Mouse (Mus musculus): Measurements from ENCODE around the gene Dclk1. TPM values are rescaled to one million over a fixed set of nuclear protein-coding genes. Genes with fewer than 3 reads are reported as not detected.
A peak's percentile ranks its signal among the peaks of the same experiment; 100 is the strongest.

Gene Dclk1
- polyA plus RNA-seq, 1 experiment from 2014 or later = 15.3 TPM

DNA sequence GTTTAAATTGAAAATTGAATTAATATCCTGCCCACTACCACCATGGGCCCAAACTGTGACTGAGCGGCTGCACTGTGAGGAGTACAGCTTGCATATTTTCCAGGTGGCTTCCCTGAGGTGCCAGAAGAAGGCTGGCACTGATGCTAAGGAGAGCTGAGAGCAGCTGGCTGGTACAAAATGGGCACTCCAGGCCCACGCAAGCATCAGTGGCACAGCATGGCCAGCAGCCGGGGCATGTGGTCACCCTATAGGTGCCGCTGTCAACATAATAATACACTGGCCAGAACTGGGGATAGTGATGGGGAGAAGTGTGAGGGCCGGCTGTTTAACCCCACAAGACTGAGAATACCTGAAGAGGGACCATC is 105.8 kb downstream of the Dclk1 start:
- Histone ChIP-seq H3K9me3 (no peaks in the 10 kb centered on the region), H3K4me2 (replicated peaks) (no peak overlapping the region)

GRCm38 (mm10) chr3:55350194-55350593 is 108.0 kb downstream of the Dclk1 start:
- no peak overlapping the region for H3K9ac ChIP-seq
- no peak for ATAC-seq
- WGBS = 80% methylated on average over 2 of the region's 2 CpGs
- H3K4me3 ChIP-seq (replicated peaks) = no peak overlapping the region
- no peaks in the 10 kb centered on the region for H3K27me3 ChIP-seq (replicated peaks)
- 0 out of 2 replicates have a peak, but pooled peaks cover 5% of the 10 kb centered on the region for H3K4me1 ChIP-seq (replicated peaks)
- H3K36me3 ChIP-seq = no peaks in the 10 kb centered on the region
- no peak overlapping the region for H3K4me2 ChIP-seq (replicated peaks)
- no peaks in the 10 kb centered on the region for H3K9me3 ChIP-seq
- no peak overlapping the region for H3K27ac ChIP-seq

More for the DNA sequence above, 105.8 kb downstream of the Dclk1 start:
- WGBS = 91% methylated on average over 5 of the region's 5 CpGs
- 0 out of 2 replicates have a peak, but pooled peaks cover 3% of the 10 kb centered on the region for H3K4me1 ChIP-seq (replicated peaks)
- H3K36me3 ChIP-seq = no peaks in the 10 kb centered on the region
- no peaks in the 10 kb centered on the region for H3K27me3 ChIP-seq (replicated peaks)
- no peak overlapping the region for H3K9ac ChIP-seq
- no peak for ATAC-seq
- H3K27ac ChIP-seq = no peak overlapping the region
- H3K4me3 ChIP-seq (replicated peaks) = no peak overlapping the region

DNA sequence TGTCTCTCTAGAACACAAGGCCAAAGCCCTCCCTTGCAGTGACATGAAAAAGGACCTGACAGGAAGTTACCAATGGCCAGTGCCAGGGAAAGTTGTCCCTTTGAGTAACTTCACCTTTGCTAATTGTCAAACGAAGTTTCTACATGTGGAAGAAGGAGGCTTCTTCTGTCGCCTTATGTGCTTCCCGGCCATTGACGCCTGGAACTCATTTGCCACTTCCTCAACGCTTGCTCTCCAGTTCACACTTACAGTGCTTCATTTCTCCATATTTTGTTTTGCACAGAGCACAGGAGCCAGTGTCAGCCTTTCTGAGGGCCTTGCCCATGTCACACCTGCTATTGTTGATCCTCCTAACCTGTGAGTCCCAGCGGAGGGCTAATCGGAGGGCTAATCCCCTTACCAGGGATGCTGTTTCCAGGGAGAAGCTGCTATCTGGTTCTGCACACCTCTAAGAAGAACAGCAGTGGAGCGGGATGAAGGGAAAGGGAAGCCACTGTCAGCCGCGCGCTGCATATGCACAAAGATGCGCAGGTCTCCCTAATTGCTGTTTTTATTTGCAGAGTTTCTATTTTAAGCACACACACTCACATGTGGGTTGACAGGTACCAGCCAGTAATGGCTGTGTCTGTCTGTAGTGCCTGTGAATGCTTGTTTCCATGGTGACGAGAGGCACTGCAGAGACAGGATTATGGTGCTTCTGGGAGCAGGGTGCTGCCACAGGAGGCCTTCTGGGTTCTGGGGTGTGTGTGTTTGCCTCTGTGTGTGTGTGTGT is 109.3 kb downstream of the Dclk1 start:
- Histone ChIP-seq H3K4me2 (replicated peaks) (no peak overlapping the region), H3K27ac (no peak overlapping the region), H3K9ac (no peak overlapping the region), H3K9me3 (no peaks in the 10 kb centered on the region), H3K36me3 (no peaks in the 10 kb centered on the region), H3K27me3 (replicated peaks) (no peaks in the 10 kb centered on the region), H3K4me3 (replicated peaks) (no peak overlapping the region), H3K4me1 (replicated peaks) (0 out of 2 replicates have a peak, but pooled peaks cover 5% of the 10 kb centered on the region)
- WGBS = 59% methylated on average over 13 of the region's 13 CpGs
- no peak for ATAC-seq

GRCm38 (mm10) chr3:55352529-55352928 is 110.4 kb downstream of the Dclk1 start:
- Histone ChIP-seq H3K9me3 (no peaks in the 10 kb centered on the region), H3K27ac (no peak overlapping the region), H3K36me3 (no peaks in the 10 kb centered on the region), H3K4me3 (replicated peaks) (no peak overlapping the region), H3K4me1 (replicated peaks) (0 out of 2 replicates have a peak, but pooled peaks cover 3% of the 10 kb centered on the region), H3K27me3 (replicated peaks) (no peaks in the 10 kb centered on the region), H3K9ac (no peak overlapping the region), H3K4me2 (replicated peaks) (no peak overlapping the region)
- no peak for ATAC-seq
- WGBS = 83% methylated on average over 14 of the region's 14 CpGs

- H3K27me3 ChIP-seq (replicated peaks) = no peaks in the 10 kb centered on the region
- H3K27ac ChIP-seq = no peak overlapping the region
- no peak overlapping the region for H3K4me3 ChIP-seq (replicated peaks)
- H3K4me2 ChIP-seq (replicated peaks) = no peak overlapping the region
- no peak for ATAC-seq
- no peaks in the 10 kb centered on the region for H3K36me3 ChIP-seq
- no peaks in the 10 kb centered on the region for H3K9me3 ChIP-seq
- WGBS = 89% methylated on average over 9 of the region's 9 CpGs
- no peak overlapping the region for H3K9ac ChIP-seq
- 0 out of 2 replicates have a peak, but pooled peaks cover 2% of the 10 kb centered on the region for H3K4me1 ChIP-seq (replicated peaks)
These were observed 111.0 kb downstream of the Dclk1 start for GRCm38 (mm10) chr3:55353169-55353568.

DNA sequence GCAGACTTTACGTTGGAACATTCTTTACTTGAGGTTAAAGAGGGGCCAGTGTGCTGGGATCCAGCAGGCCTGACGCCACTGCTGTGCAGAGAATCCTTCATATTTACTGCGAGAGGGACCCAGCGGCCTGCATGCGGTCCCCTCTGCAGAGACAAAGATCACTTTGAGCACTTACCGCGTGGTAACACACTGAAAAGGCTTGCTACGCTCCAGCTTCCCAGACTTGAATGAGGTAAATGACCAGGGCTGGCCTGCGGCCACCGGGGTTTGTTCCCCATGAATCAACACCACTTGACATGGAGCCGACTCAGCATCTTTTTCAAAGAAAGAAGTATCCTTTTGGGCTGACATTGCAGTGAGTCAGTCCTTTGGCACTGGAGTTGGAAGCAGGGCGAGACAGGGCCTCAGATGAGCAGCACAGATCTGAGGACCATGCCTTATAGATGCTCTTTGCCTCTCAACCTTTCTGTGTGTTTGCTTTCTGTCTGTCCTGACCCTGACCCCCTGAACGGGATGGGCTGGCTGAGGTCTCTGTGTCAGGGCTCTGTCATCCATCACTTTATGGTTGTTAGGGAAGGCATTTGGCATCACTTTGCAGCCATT is 111.8 kb downstream of the Dclk1 start:
- 0 out of 2 replicates have a peak, but pooled peaks cover 2% of the 10 kb centered on the region for H3K4me1 ChIP-seq (replicated peaks)
- H3K27me3 ChIP-seq (replicated peaks) = no peaks in the 10 kb centered on the region
- H3K4me3 ChIP-seq (replicated peaks) = no peak overlapping the region
- H3K9ac ChIP-seq = no peak overlapping the region
- WGBS = 45% methylated on average over 13 of the region's 13 CpGs
- H3K4me2 ChIP-seq (replicated peaks) = no peak overlapping the region
- H3K9me3 ChIP-seq = no peaks in the 10 kb centered on the region
- no peaks in the 10 kb centered on the region for H3K36me3 ChIP-seq
- no peak overlapping the region for H3K27ac ChIP-seq
- peak; percentile 42; the same call in 1 of the 2 replicates for ATAC-seq

DNA sequence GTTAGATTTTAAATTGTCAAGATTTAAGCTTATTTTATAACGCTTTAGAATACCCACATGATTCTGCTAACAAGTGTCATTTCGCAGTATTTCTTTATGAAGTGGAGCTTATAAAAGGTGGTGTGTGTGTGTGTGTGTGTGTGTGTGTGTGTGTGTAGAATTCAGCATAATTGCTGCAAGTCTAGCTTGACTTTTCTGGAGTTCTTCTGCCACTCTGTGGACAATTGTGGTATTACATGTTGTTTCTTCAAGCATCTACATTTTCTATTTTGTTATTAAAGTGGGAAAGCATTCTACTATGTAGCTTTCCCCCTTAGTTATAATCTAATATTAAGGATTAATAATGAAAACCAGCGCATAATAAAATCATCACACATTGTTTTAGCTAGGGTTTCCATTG is 112.6 kb downstream of the Dclk1 start:
- 0 out of 2 replicates have a peak, but pooled peaks cover 2% of the 10 kb centered on the region for H3K4me1 ChIP-seq (replicated peaks)

DNA sequence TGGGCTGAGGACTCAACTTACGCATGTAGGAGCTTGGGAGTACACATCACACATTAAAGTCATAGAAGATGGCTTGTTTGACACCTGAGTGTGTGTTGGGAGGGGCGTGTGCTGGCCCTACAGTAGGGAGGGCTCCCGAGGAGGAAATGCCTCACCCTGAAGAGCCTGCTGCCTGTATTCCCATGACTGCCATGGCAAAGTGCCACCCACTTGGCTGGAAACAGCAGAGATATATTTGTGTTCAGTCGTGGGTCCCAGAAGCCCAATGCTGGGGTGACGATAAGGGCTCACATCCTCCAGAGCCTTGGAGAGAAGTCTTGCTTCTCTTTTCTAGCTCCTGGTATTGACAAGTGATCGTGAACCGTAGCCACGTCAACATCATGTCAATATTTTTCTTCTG is 116.3 kb downstream of the Dclk1 start:
- Histone ChIP-seq H3K9me3 (no peaks in the 10 kb centered on the region), H3K27me3 (replicated peaks) (no peaks in the 10 kb centered on the region)
- whole genome bisulfite sequencing = 84% methylated on average over 8 of the region's 8 CpGs

More for the DNA sequence above, 112.6 kb downstream of the Dclk1 start:
- Histone ChIP-seq H3K4me3 (replicated peaks) (no peak overlapping the region), H3K9ac (no peak overlapping the region), H3K9me3 (no peaks in the 10 kb centered on the region), H3K36me3 (no peaks in the 10 kb centered on the region), H3K27ac (no peak overlapping the region), H3K27me3 (replicated peaks) (no peaks in the 10 kb centered on the region), H3K4me2 (replicated peaks) (no peak overlapping the region)
- 16% methylated on average over 3 of the region's 3 CpGs for WGBS
- ATAC-seq = 0 out of 2 replicates have a peak, but pooled peaks have one; percentile 9

DNA sequence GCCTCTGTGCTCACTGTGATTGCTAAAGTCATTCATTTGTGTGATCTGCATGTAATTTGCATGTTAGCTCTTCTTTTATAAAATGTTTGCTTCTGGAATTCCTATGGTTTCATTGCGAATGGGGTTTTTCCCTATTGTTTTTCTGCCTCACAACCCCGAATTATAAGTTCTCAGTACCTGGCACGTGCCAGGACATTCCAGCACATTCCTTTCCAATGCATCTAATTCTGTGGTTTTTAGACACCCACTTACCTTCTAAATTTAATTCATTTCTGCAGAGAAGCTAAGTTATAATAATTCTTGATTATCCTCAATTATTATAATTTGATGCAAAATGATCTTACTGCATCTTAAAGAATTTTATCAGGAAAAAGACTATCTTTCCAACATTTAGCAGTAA is 118.7 kb downstream of the Dclk1 start:
- WGBS = 80% methylated on average over 3 of the region's 3 CpGs
- Histone ChIP-seq H3K4me3 (replicated peaks) (no peak overlapping the region), H3K27me3 (replicated peaks) (no peaks in the 10 kb centered on the region), H3K36me3 (no peaks in the 10 kb centered on the region), H3K4me2 (replicated peaks) (no peak overlapping the region), H3K27ac (no peak overlapping the region), H3K4me1 (replicated peaks) (no peaks in the 10 kb centered on the region), H3K9ac (no peak overlapping the region), H3K9me3 (no peaks in the 10 kb centered on the region)
- no peak for ATAC-seq

More for the DNA sequence above, 116.3 kb downstream of the Dclk1 start:
- Histone ChIP-seq H3K4me3 (replicated peaks) (no peak overlapping the region), H3K4me1 (replicated peaks) (0 out of 2 replicates have a peak, but pooled peaks cover 2% of the 10 kb centered on the region), H3K27ac (no peak overlapping the region), H3K4me2 (replicated peaks) (no peak overlapping the region), H3K36me3 (no peaks in the 10 kb centered on the region), H3K9ac (no peak overlapping the region)
- no peak for ATAC-seq

DNA sequence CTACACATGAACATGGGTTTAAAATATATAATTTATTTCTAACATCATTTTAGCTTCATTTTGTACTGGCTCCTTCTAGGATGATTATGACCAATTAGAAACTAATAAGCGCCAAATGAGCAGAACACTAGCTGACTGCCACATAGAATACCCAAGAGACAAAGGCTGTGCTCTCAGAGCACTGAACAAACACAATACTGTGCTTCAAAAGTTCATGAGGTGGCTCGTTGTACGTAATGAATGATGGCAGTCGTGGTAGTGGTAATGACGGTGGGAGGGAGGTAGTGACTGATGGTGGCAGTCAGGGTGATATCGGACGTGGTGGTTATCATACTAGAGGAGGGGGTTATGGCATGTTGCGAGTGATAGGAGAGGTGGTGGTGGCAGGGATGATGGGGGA is 125.0 kb downstream of the Dclk1 start:
- Histone ChIP-seq H3K4me3 (replicated peaks) (no peak overlapping the region), H3K36me3 (no peaks in the 10 kb centered on the region), H3K4me2 (replicated peaks) (no peak overlapping the region), H3K9ac (no peak overlapping the region), H3K27ac (no peak overlapping the region), H3K27me3 (replicated peaks) (no peaks in the 10 kb centered on the region), H3K9me3 (no peaks in the 10 kb centered on the region), H3K4me1 (replicated peaks) (no peaks in the 10 kb centered on the region)
- WGBS = 90% methylated on average over 8 of the region's 8 CpGs
- no peak for ATAC-seq

DNA sequence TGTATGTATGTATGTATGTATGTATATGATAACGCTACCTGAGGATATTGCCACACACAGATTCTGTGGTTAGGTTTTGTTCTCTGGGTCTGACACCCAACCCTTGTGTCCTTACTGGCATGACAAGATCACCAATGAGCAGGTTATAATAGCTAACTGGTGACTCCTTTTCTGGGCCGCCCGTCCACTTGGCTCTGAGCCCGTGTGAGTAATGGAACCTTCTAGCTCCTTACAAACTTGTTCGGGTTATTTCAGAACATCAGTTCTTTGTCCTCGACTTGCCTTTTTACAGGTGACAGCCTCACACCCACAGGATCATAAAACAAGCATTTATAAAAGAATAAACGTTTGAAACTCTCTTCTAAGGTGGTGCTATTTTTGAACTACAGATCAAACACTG is 127.0 kb downstream of the Dclk1 start:
- no peak overlapping the region for H3K27ac ChIP-seq

GRCm38 (mm10) chr3:55373689-55374088 is 131.5 kb downstream of the Dclk1 start:
- H3K9me3 ChIP-seq = no peaks in the 10 kb centered on the region
- 0 out of 2 replicates have a peak overlapping the region, but pooled peaks have one; percentile 1 for H3K9ac ChIP-seq
- no peaks in the 10 kb centered on the region for H3K4me1 ChIP-seq (replicated peaks)
- H3K27me3 ChIP-seq (replicated peaks) = no peaks in the 10 kb centered on the region
- 2% methylated on average over 11 of the region's 11 CpGs for WGBS
- no peak overlapping the region for H3K27ac ChIP-seq
- H3K4me3 ChIP-seq (replicated peaks) = peak overlapping the region; percentile 22
- H3K36me3 ChIP-seq = no peaks in the 10 kb centered on the region
- peak; percentile 82 for ATAC-seq
- H3K4me2 ChIP-seq (replicated peaks) = peak overlapping the region; percentile 56

More for the DNA sequence above, 127.0 kb downstream of the Dclk1 start:
- Histone ChIP-seq H3K36me3 (no peaks in the 10 kb centered on the region), H3K4me3 (replicated peaks) (no peak overlapping the region), H3K4me2 (replicated peaks) (no peak overlapping the region), H3K4me1 (replicated peaks) (no peaks in the 10 kb centered on the region), H3K27me3 (replicated peaks) (no peaks in the 10 kb centered on the region), H3K9me3 (no peaks in the 10 kb centered on the region), H3K9ac (no peak overlapping the region)
- WGBS = 69% methylated on average over 7 of the region's 7 CpGs
- ATAC-seq = no peak
